Mouse (Mus musculus) adrenal gland, postnatal 0 days (tissue): ENCODE measurements around the gene C530008M17Rik. TPM values are rescaled to one million over a fixed set of nuclear protein-coding genes. Genes with fewer than 3 reads are reported as not detected.

ENCODE experiments used
- polyA plus RNA-seq: library from polyadenylated mRNA; unstranded; fragments of >200 nt; fragmentation: Nextera tagmentation; extraction: Ambion mirVana; gene quantifications from 2 replicates; pipeline ENCODE4 v1.2.1, GENCODE M21; 2015

The C530008M17Rik gene
- 7.0 and 12.7 TPM in 2 replicates for polyA plus RNA-seq

GRCm38 (mm10) chr5:76656212-76656611 lies at the start of gene C530008M17Rik:
C530008M17Rik (plus strand) TSS chr5:76656512.

GRCm38 (mm10) chr5:76905405-76906154 lies 249.3 kb downstream of the C530008M17Rik start, which contains the start of gene Aasdh:
Aasdh (minus strand) TSS chr5:76905514.

Other genes starting within 250 kb of the C530008M17Rik start
- gene Gm7271, start 172.5 kb upstream of the C530008M17Rik start, polyA plus RNA-seq, result not detected in 2 replicates
- gene Exoc1, start 127.2 kb upstream of the C530008M17Rik start, polyA plus RNA-seq, result 17.8 and 26.2 TPM in 2 replicates
- gene Cep135, start 67.8 kb upstream of the C530008M17Rik start, polyA plus RNA-seq, result 2.0 and 2.5 TPM in 2 replicates
- 8.7 and 10.1 TPM in 2 replicates for gene Aasdh, start 249.0 kb downstream of the C530008M17Rik start, polyA plus RNA-seq